Mouse (Mus musculus) midbrain, embryonic 14.5 days (tissue): ENCODE measurements around the gene Nf1. TPM values are rescaled to one million over a fixed set of nuclear protein-coding genes. Genes with fewer than 3 reads are reported as not detected.
"Not testable (repeated sequence)": the region's sequence is repeated elsewhere in the genome, so short reads cannot be mapped to it uniquely, and the experiment has no call there.

Experiments used
- ATAC-seq: fragments of 200-750 bp; cut with Nextera tagmentation; 2 replicates; pipeline ENCODE4 v1.8.0; 2017; ENCODE audit warnings: moderate number of reproducible peaks, moderate library complexity; ENCODE audit not compliant: low FRiP score, low TSS enrichment
- DNase-seq: peaks from one replicate; pipeline ENCODE4 v3.0.0-alpha.2; 2015
- H3K27ac ChIP-seq: fragments of 300-500 bp; sonication (generic); replicated peaks from 2 replicates; pipeline ENCODE4 v1.5.1; 2014; ENCODE audit warnings: mild to moderate bottlenecking, low read depth, low read length, moderate library complexity
- H3K27me3 ChIP-seq: fragments of 300-500 bp; sonication (generic); 2 replicates; pipeline ENCODE4 v1.6.1; 2014; ENCODE audit warnings: low read length, control low read depth, mixed read lengths; ENCODE audit not compliant: control insufficient read depth, insufficient read depth
- H3K36me3 ChIP-seq: fragments of 300-500 bp; sonication (generic); 2 replicates; pipeline ENCODE4 v1.6.1; 2014; ENCODE audit warnings: low read length, control low read depth; ENCODE audit not compliant: control insufficient read depth, insufficient read depth
- H3K4me1 ChIP-seq: fragments of 300-500 bp; sonication (generic); 2 replicates; pipeline ENCODE4 v1.6.1; 2014; ENCODE audit warnings: mild to moderate bottlenecking, antibody characterized with exemption, low read length, control low read depth; ENCODE audit not compliant: control insufficient read depth, insufficient read depth
- H3K4me2 ChIP-seq: fragments of 300-500 bp; sonication (generic); 2 replicates; pipeline ENCODE4 v1.6.1; 2014; ENCODE audit warnings: mild to moderate bottlenecking, low read length, moderate library complexity
- H3K4me3 ChIP-seq: fragments of 300-500 bp; sonication (generic); replicated peaks from 2 replicates; pipeline ENCODE4 v1.5.1; 2014; ENCODE audit warnings: low read depth, low read length
- H3K9ac ChIP-seq: fragments of 300-500 bp; sonication (generic); replicated peaks from 2 replicates; pipeline ENCODE4 v1.6.1; 2014; ENCODE audit warnings: mild to moderate bottlenecking, low read length, moderate library complexity
- H3K9me3 ChIP-seq: fragments of 300-500 bp; sonication (generic); 2 replicates; pipeline ENCODE4 v1.6.1; 2016; ENCODE audit warnings: low read length, control low read depth, mixed read lengths; ENCODE audit not compliant: control insufficient read depth
- WGBS: fragments of 180-500 bp; shearing (Covaris S2); extraction: QIAGEN DNeasy Blood & Tissue Kit; methylation state at CpG from one replicate; pipeline ENCODE4 v1.1.7; 2014; 5-methylcytosine and 5-hydroxymethylcytosine counted together
- polyA plus RNA-seq: library from polyadenylated mRNA; unstranded; fragments of >200 nt; fragmentation: Nextera tagmentation; extraction: Ambion mirVana; gene quantifications from 2 replicates; pipeline ENCODE4 v1.2.1, GENCODE M21; 2014

Gene Nf1
- polyA plus RNA-seq, 1 experiment from 2014 or later = 15.6 TPM

- Histone ChIP-seq H3K9me3 (no peaks in the 10 kb centered on the region), H3K9ac (no peak overlapping the region), H3K27ac (no peak overlapping the region), H3K4me2 (no peak overlapping the region), H3K4me3 (no peak overlapping the region), H3K4me1 (no peaks in the 10 kb centered on the region), H3K27me3 (no peaks in the 10 kb centered on the region), H3K36me3 (no peaks in the 10 kb centered on the region)
- DNase-seq (no peak), ATAC-seq (no peak)
- WGBS = 86% methylated on average over 9 of the region's 9 CpGs
Measured at GRCm38 (mm10) chr11:79299719-79300431, 39.6 kb upstream of the Nf1 start.

GRCm38 (mm10) chr11:79303109-79303508 is 36.4 kb upstream of the Nf1 start:
- H3K4me2 ChIP-seq = no peak overlapping the region
- no peak overlapping the region for H3K27ac ChIP-seq
- H3K9ac ChIP-seq = no peak overlapping the region
- H3K4me1 ChIP-seq = 0 out of 2 replicates have a peak, but pooled peaks cover 10% of the 10 kb centered on the region
- H3K9me3 ChIP-seq = no peaks in the 10 kb centered on the region
- H3K36me3 ChIP-seq = no peaks in the 10 kb centered on the region
- ATAC-seq (no peak), DNase-seq (no peak)
- 77% methylated on average over 6 of the region's 6 CpGs for WGBS
- no peaks in the 10 kb centered on the region for H3K27me3 ChIP-seq
- no peak overlapping the region for H3K4me3 ChIP-seq

- not testable (repeated sequence) for H3K4me3 ChIP-seq, H3K9ac ChIP-seq, H3K9me3 ChIP-seq, H3K27ac ChIP-seq, H3K36me3 ChIP-seq, H3K4me1 ChIP-seq, DNase-seq, ATAC-seq, H3K4me2 ChIP-seq, H3K27me3 ChIP-seq
- 82% methylated on average over 4 of the region's 4 CpGs for WGBS
Measured at GRCm38 (mm10) chr11:79304245-79304644, 35.2 kb upstream of the Nf1 start.

GRCm38 (mm10) chr11:79305697-79306340 is 33.7 kb upstream of the Nf1 start:
- WGBS = 87% methylated on average over 9 of the region's 9 CpGs
- DNase-seq (no peak), ATAC-seq (no peak)
- Histone ChIP-seq H3K27ac (no peak overlapping the region), H3K9me3 (no peaks in the 10 kb centered on the region), H3K36me3 (no peaks in the 10 kb centered on the region), H3K4me1 (0 out of 2 replicates have a peak, but pooled peaks cover 10% of the 10 kb centered on the region), H3K27me3 (no peaks in the 10 kb centered on the region), H3K4me3 (no peak overlapping the region), H3K9ac (no peak overlapping the region), H3K4me2 (no peak overlapping the region)

GRCm38 (mm10) chr11:79306510-79306909 is 33.0 kb upstream of the Nf1 start:
- H3K4me2 ChIP-seq = peak overlapping the region; percentile 4; the same call in 1 of the 2 replicates
- H3K9ac ChIP-seq = no peak overlapping the region
- H3K4me1 ChIP-seq = 0 out of 2 replicates have a peak, but pooled peaks cover 10% of the 10 kb centered on the region
- no peaks in the 10 kb centered on the region for H3K9me3 ChIP-seq
- DNase-seq (peak; percentile 11), ATAC-seq (no peak)
- WGBS = 22% methylated on average over 7 of the region's 7 CpGs
- H3K27me3 ChIP-seq = no peaks in the 10 kb centered on the region
- H3K4me3 ChIP-seq = no peak overlapping the region
- H3K27ac ChIP-seq = 0 out of 2 replicates have a peak overlapping the region, but pooled peaks have one; percentile 28
- no peaks in the 10 kb centered on the region for H3K36me3 ChIP-seq

- Histone ChIP-seq H3K4me3 (no peak overlapping the region), H3K36me3 (no peaks in the 10 kb centered on the region), H3K9ac (no peak overlapping the region), H3K27me3 (no peaks in the 10 kb centered on the region), H3K9me3 (no peaks in the 10 kb centered on the region), H3K4me1 (0 out of 2 replicates have a peak, but pooled peaks cover 10% of the 10 kb centered on the region), H3K27ac (0 out of 2 replicates have a peak overlapping the region, but pooled peaks have one; percentile 28), H3K4me2 (peak overlapping the region; percentile 4; the same call in 1 of the 2 replicates)
- ATAC-seq (no peak), DNase-seq (peak; percentile 51)
- WGBS = 11% methylated on average over 10 of the region's 10 CpGs
Measured at GRCm38 (mm10) chr11:79306996-79307395, 32.5 kb upstream of the Nf1 start.

GRCm38 (mm10) chr11:79307560-79308200 is 31.8 kb upstream of the Nf1 start:
- Histone ChIP-seq H3K4me1 (0 out of 2 replicates have a peak, but pooled peaks cover 10% of the 10 kb centered on the region), H3K27me3 (no peaks in the 10 kb centered on the region), H3K36me3 (no peaks in the 10 kb centered on the region), H3K4me3 (no peak overlapping the region), H3K9ac (no peak overlapping the region; the same call in 1 of the 2 replicates), H3K4me2 (no peak overlapping the region), H3K27ac (no peak overlapping the region), H3K9me3 (no peaks in the 10 kb centered on the region)
- ATAC-seq (no peak), DNase-seq (peak; percentile 40)
- 32% methylated on average over 9 of the region's 9 CpGs for WGBS

GRCm38 (mm10) chr11:79310467-79310866 is 29.0 kb upstream of the Nf1 start:
- H3K36me3 ChIP-seq = no peaks in the 10 kb centered on the region
- ATAC-seq (no peak), DNase-seq (no peak)
- no peak overlapping the region for H3K9ac ChIP-seq
- 92% methylated on average over 5 of the region's 5 CpGs for WGBS
- H3K4me3 ChIP-seq = no peak overlapping the region
- H3K9me3 ChIP-seq = no peaks in the 10 kb centered on the region
- no peak overlapping the region for H3K27ac ChIP-seq
- H3K4me1 ChIP-seq = 0 out of 2 replicates have a peak, but pooled peaks cover 10% of the 10 kb centered on the region
- H3K4me2 ChIP-seq = no peak overlapping the region
- no peaks in the 10 kb centered on the region for H3K27me3 ChIP-seq
